Mouse (Mus musculus): ENCODE results near the gene Clcn7.

The Clcn7 gene

GRCm38 (mm10) chr17:25210680-25211466 lies 77.7 kb downstream of the Clcn7 start:
- peak; percentile 19 for DNase-seq (ENCODE audit: low read depth, low spot score)

DNA sequence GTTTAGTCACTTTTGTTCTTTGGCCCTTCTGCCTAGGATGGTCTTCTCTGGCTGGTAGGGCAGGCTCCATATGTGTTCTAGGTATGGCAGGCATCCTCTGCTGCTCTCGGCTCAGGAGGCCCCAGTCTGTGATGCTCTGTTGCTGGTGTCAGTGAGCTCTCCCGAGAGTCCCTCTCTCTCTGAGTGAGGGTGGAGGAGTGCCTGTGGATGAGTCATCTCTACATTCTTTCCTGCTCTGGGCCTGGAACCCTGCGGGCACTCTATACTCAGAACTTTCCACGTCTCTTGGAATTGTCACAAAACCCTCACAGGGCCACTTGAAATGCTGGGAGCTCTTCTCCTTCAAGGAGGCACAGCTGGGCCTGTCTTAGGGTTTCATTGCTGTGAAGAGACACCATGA lies 78.5 kb downstream of the Clcn7 start:
- peak; percentile 88 for DNase-seq (ENCODE audit: low read depth, low spot score)
